Comparison of ENCODE assay signal across 8 mouse cellular contexts in genomic region chr10:42502349-42503111, GRCm38 (mm10). TPM values are rescaled to one million over a fixed set of nuclear protein-coding genes. Genes with fewer than 3 reads are reported as not detected.
A peak's percentile ranks its signal among the peaks of the same experiment; 100 is the strongest.
DNase-seq lines count a peak whose midpoint lies in the region; ATAC-seq lines count a peak whose summit lies in the region.

No protein-coding gene starts in this region.

- no peaks in the 10 kb centered on the region for H3K36me3 ChIP-seq in intestine, embryonic 16.5 days (ENCODE audit: control insufficient read depth, insufficient read depth, low read length)
- no peaks in the 10 kb centered on the region; the same call in 1 of the 2 replicates for H3K36me3 ChIP-seq in limb, embryonic 12.5 days
- H3K36me3 ChIP-seq in midbrain, embryonic 12.5 days: no peaks in the 10 kb centered on the region

- no peaks in the 10 kb centered on the region for H3K27me3 ChIP-seq in intestine, embryonic 16.5 days (replicated peaks; ENCODE audit: control insufficient read depth, insufficient read depth, low read length)
- H3K27me3 ChIP-seq in limb, embryonic 12.5 days: no peaks in the 10 kb centered on the region
- H3K27me3 ChIP-seq in midbrain, embryonic 12.5 days: no peaks in the 10 kb centered on the region

- WGBS in intestine, embryonic 16.5 days: under 1% methylated on average over 55 of the region's 55 CpGs
- under 1% methylated on average over 55 of the region's 55 CpGs for WGBS in limb, embryonic 12.5 days
- WGBS in midbrain, embryonic 12.5 days: under 1% methylated on average over 54 of the region's 55 CpGs

- peak overlapping the region; percentile 100 for H3K27ac ChIP-seq in intestine, embryonic 16.5 days (ENCODE audit: low read length)
- peak overlapping the region; percentile 98 for H3K27ac ChIP-seq in limb, embryonic 12.5 days
- peak overlapping the region; percentile 91 for H3K27ac ChIP-seq in midbrain, embryonic 12.5 days (replicated peaks)

- no peaks in the 10 kb centered on the region for H3K9me3 ChIP-seq in intestine, embryonic 16.5 days (ENCODE audit: control insufficient read depth, low read length)
- no peaks in the 10 kb centered on the region for H3K9me3 ChIP-seq in limb, embryonic 12.5 days
- no peaks in the 10 kb centered on the region for H3K9me3 ChIP-seq in midbrain, embryonic 12.5 days

- H3K4me3 ChIP-seq in intestine, embryonic 16.5 days (ENCODE audit: low read length): peak overlapping the region; percentile 99
- peak overlapping the region; percentile 95 for H3K4me3 ChIP-seq in limb, embryonic 12.5 days (replicated peaks)
- peak overlapping the region; percentile 88 for H3K4me3 ChIP-seq in midbrain, embryonic 12.5 days

- ATAC-seq in intestine, embryonic 16.5 days: peak; percentile 47
- peak; percentile 38 for ATAC-seq in limb, embryonic 12.5 days (ENCODE audit: insufficient number of reproducible peaks, insufficient read depth, low FRiP score, low TSS enrichment, low read depth)
- peak; percentile 66 for ATAC-seq in midbrain, embryonic 12.5 days (ENCODE audit: low FRiP score, low read depth)

- peak overlapping the region; percentile 97 for H3K9ac ChIP-seq in intestine, embryonic 16.5 days (ENCODE audit: low read depth, low read length)
- peak overlapping the region; percentile 90 for H3K9ac ChIP-seq in limb, embryonic 12.5 days (replicated peaks)
- peak overlapping the region; percentile 83 for H3K9ac ChIP-seq in midbrain, embryonic 12.5 days (replicated peaks)

- H3K4me1 ChIP-seq in intestine, embryonic 16.5 days (ENCODE audit: control insufficient read depth, insufficient read depth, low read length): peaks cover 7% of the 10 kb centered on the region
- peaks cover 6% of the 10 kb centered on the region for H3K4me1 ChIP-seq in limb, embryonic 12.5 days (replicated peaks)
- peaks cover 8% of the 10 kb centered on the region for H3K4me1 ChIP-seq in midbrain, embryonic 12.5 days

- DNase-seq in kidney, adult 11 months: peak; percentile 67
- DNase-seq in kidney, adult 18-20 months: no peak
- peak; percentile 74 to 85 for DNase-seq in cerebellum, postnatal 10 days
- DNase-seq in frontal cortex, postnatal 14 days (ENCODE audit: low spot score in 2 of 2): peak; percentile 16 to 55
- peak; percentile 53 to 60 for DNase-seq in spleen, postnatal 36 days (ENCODE audit: low spot score in 2 of 2)

- peak overlapping the region; percentile 61 for H3K4me2 ChIP-seq in intestine, embryonic 16.5 days (ENCODE audit: low read depth, low read length)
- H3K4me2 ChIP-seq in limb, embryonic 12.5 days: peak overlapping the region; percentile 75
- peak overlapping the region; percentile 59 for H3K4me2 ChIP-seq in midbrain, embryonic 12.5 days (replicated peaks)

RNA-seq across cellular contexts. Expression of gene Snx3, which starts 0.7 kb away (rescaled TPM):
- 513 and 568 TPM in 2 replicates for polyA plus RNA-seq in intestine, embryonic 16.5 days (2015; fragmentation: Nextera tagmentation; extraction: Ambion mirVana)
- polyA plus RNA-seq in limb, embryonic 12.5 days (2016; fragmentation: Nextera tagmentation; extraction: Ambion mirVana): 243 and 244 TPM in 2 replicates
- 217 and 220 TPM in 2 replicates for polyA plus RNA-seq in midbrain, embryonic 12.5 days (2016; fragmentation: Nextera tagmentation; extraction: Ambion mirVana)

RNA-seq across cellular contexts. Expression of gene Afg1l, which starts 24.2 kb away (rescaled TPM):
- polyA plus RNA-seq in intestine, embryonic 16.5 days (2015; fragmentation: Nextera tagmentation; extraction: Ambion mirVana): 15.3 TPM in 2 replicates
- 5.3 and 5.4 TPM in 2 replicates for polyA plus RNA-seq in limb, embryonic 12.5 days (2016; fragmentation: Nextera tagmentation; extraction: Ambion mirVana)
- 3.7 and 4.8 TPM in 2 replicates for polyA plus RNA-seq in midbrain, embryonic 12.5 days (2016; fragmentation: Nextera tagmentation; extraction: Ambion mirVana)
